7 mouse cellular contexts compared by ENCODE assay signal in the genomic region with DNA sequence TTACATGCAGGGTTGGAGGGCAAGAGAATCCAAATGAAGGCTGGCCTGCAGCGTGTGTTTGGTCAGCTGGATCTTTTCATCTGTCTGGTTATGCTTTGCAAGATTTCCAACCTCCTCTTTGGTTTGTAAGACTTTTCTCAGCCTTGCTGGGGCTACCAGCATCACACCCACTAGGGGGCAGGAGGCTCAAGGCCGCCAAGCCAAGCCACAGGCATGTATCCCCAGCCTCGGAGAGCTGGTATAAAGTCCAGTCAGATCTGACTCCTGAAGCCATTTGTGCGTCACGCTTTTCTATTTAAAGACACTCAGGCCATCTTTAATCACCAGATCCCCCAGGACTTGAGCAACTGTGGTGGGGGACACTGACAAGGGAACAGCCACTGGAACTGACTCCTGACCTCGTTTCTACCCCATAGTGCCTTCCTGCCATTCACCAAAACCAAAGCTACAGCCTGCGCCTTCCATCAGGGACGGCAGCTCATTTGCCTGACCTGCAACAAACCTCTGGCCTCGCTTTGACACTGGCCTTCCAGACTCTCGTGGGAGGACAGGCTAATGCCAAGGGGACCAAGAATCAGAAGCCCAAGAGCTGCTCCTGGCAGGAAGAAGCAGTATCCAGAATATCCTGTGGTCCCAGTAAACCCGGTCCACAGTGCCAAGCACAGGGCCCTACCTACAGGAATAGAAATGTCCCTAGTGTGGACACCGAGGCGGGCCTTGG. TPM values are rescaled to one million over a fixed set of nuclear protein-coding genes. Genes with fewer than 3 reads are reported as not detected.
A peak's percentile ranks its signal among the peaks of the same experiment; 100 is the strongest.
DNase-seq lines count a peak whose midpoint lies in the region; ATAC-seq and TF ChIP-seq lines count a peak whose summit lies in the region.

No protein-coding gene starts in this region.

- H3K27me3 ChIP-seq in G1E (ENCODE audit: insufficient read depth, low read length) = peaks cover 58% of the 10 kb centered on the region

- TF ChIP-seq CTCF in G1E (IDR thresholded peaks at IDR 0.05; ENCODE audit: low read depth, low read length) = 0 out of 2 replicates have a peak, but pooled peaks have one; percentile 26

- intact Hi-C loops in heart, postnatal 10 days (cut with DNase I) = loop anchor here (1.0 kb wide), 2 partner anchors 50 to 86 kb away; a partner anchor contains a TSS

- H3K36me3 ChIP-seq in G1E (replicated peaks) = no peaks in the 10 kb centered on the region

- DNase-seq in G1E (ENCODE audit: low spot score) = peak; percentile 33
- DNase-seq in adrenal gland, postnatal 10 days = peak; percentile 89
- peak; percentile 66 for DNase-seq in embryo, embryonic 9.5 days (ENCODE audit: extremely low spot score)
- DNase-seq in heart, postnatal 10 days = peak; percentile 93
- peak; percentile 69 to 70 for DNase-seq in left cerebral cortex, adult 18-20 months (ENCODE audit: low spot score in 2 of 2)
- DNase-seq in spleen, postnatal 14 days (ENCODE audit: low spot score in 2 of 2) = peak; percentile 54 to 71

- H3K4me3 ChIP-seq in G1E (ENCODE audit: low read depth, low read length) = no peak overlapping the region

- peaks cover 10% of the 10 kb centered on the region; the same call in 1 of the 2 replicates for H3K4me1 ChIP-seq in G1E (ENCODE audit: insufficient read depth, low read depth, low read length)

- ATAC-seq in G1E (ENCODE audit: extremely low read depth, insufficient number of reproducible peaks, low FRiP score, poor library complexity, severe bottlenecking) = peak; percentile 40; the same call in 1 of the 2 replicates
- ATAC-seq in megakaryocyte progenitor cell, adult 5-6 weeks (replicated peaks; ENCODE audit: poor library complexity) = peak; percentile 84

- no peaks in the 10 kb centered on the region for H3K9me3 ChIP-seq in G1E (replicated peaks)

RNA-seq across cellular contexts. Expression of a gene that starts 49.7 kb away (rescaled TPM):
- total RNA-seq in G1E (2014; fragmentation: Nextera tagmentation) = 46.9 and 72.7 TPM in 2 replicates
- 62.5 and 66.6 TPM in 2 replicates for total RNA-seq in G1E (2017)
- polyA plus RNA-seq in G1E (2012) = 6.2 and 6.6 TPM in 2 replicates
- total RNA-seq in adrenal gland, postnatal 10 days (2021) = 10 to 100 TPM; 33.7 to 40.9 TPM
- total RNA-seq in heart, postnatal 10 days (2021) = 10 to 100 TPM; 29.8 to 37.9 TPM
- 10 to 100 TPM; 37.5 to 40.8 TPM for total RNA-seq in left cerebral cortex, adult 18-20 months (2021)
- 56.8 and 59.6 TPM in 2 replicates for total RNA-seq in megakaryocyte progenitor cell, adult 5-6 weeks (2015)
- total RNA-seq in megakaryocyte progenitor cell, adult 5-6 weeks (2017) = 52.7 and 62.3 TPM in 2 replicates

RNA-seq across cellular contexts. Expression of a gene that starts 49.7 kb away (rescaled TPM):
- not detected in 2 replicates for total RNA-seq in G1E (2014; fragmentation: Nextera tagmentation)
- total RNA-seq in G1E (2017) = 0.23 and 0.33 TPM in 2 replicates
- polyA plus RNA-seq in G1E (2012) = 0.22 and 0.37 TPM in 2 replicates
- 100 to 1,000 TPM; 107 to 135 TPM for total RNA-seq in adrenal gland, postnatal 10 days (2021)
- 10 to 100 TPM; 59.7 to 65.1 TPM for total RNA-seq in heart, postnatal 10 days (2021)
- 10 to 100 TPM; 61.4 to 68.3 TPM for total RNA-seq in left cerebral cortex, adult 18-20 months (2021)
- total RNA-seq in megakaryocyte progenitor cell, adult 5-6 weeks (2015) = 4.5 and 6.2 TPM in 2 replicates
- total RNA-seq in megakaryocyte progenitor cell, adult 5-6 weeks (2017) = 3.6 and 5.2 TPM in 2 replicates

Comparison
In these comparisons a context has a peak if more than half of its experiments do, and no peak if none do; other contexts are left out.
1. DNase-seq: peak in every context shown above with its lines; median percentile 93 in heart, postnatal 10 days; 89 in adrenal gland, postnatal 10 days; 70 in left cerebral cortex, adult 18-20 months; 66 in embryo, embryonic 9.5 days; 62 in spleen, postnatal 14 days; 33 in G1E.
2. RNA of a gene that starts 49.7 kb away (total RNA-seq): 107 to 135 TPM in adrenal gland, postnatal 10 days, 61.4 to 68.3 TPM in left cerebral cortex, adult 18-20 months and 59.7 to 65.1 TPM in heart, postnatal 10 days; 3.6 to 6.2 TPM in megakaryocyte progenitor cell, adult 5-6 weeks and 0.23 to 0.33 TPM in G1E; every median in the first group is over 4 times any median in the second.